Mouse (Mus musculus) brown adipose tissue, adult 24 weeks (tissue): Measurements from ENCODE around the gene Rtp3. TPM values are rescaled to one million over a fixed set of nuclear protein-coding genes. Genes with fewer than 3 reads are reported as not detected.
A peak's percentile ranks its signal among the peaks of the same experiment; 100 is the strongest.

Experiments
- H3K27ac ChIP-seq: fragments of 200-500 bp; replicated peaks from 2 replicates; pipeline ENCODE4 v1.5.1; 2012; ENCODE audit warnings: low read depth, mild to moderate bottlenecking, low read length
- H3K4me1 ChIP-seq: fragments of 200-500 bp; 2 replicates; pipeline ENCODE4 v1.6.1; 2012; ENCODE audit warnings: low read length, mixed read lengths; ENCODE audit not compliant: control insufficient read depth, insufficient read depth, insufficient read length
- H3K4me3 ChIP-seq: fragments of 200-500 bp; 2 replicates; pipeline ENCODE4 v1.5.1; 2012; ENCODE audit warnings: low read depth, mild to moderate bottlenecking, low read length, moderate library complexity; ENCODE audit not compliant: insufficient read depth
- polyA plus RNA-seq: library from polyadenylated mRNA; stranded (reverse); fragments of >200 nt; gene quantifications from 2 replicates; pipeline ENCODE4 v1.2.4, GENCODE M21; 2012; ENCODE audit not compliant: missing spikeins, insufficient read depth, insufficient read length

Rtp3 gene
- polyA plus RNA-seq, 1 experiment = 2.2 TPM

DNA sequence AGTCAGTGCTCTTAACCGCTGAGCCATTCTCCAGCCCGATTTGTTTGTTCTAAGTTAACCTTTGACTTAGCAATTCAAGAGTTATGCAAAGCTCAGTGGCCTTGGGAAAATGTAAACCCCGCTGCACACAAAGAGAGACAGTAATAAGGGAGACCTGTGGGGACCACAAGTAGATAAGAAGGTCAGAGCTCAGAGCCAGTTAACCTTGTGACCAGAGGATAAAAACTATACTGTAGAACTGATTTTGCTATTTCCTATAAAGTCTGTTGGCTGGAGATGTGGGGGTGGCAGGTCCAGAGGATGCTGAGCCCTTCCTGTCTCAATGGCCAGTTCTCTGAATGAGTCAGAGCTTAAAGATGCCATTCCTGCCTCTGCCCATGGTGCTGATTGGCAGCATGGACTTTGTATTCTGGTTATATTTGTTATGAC lies 2.9 kb upstream of the Rtp3 start:
- no peak overlapping the region for H3K4me3 ChIP-seq
- H3K4me1 ChIP-seq = peaks cover 13% of the 10 kb centered on the region
- 0 out of 2 replicates have a peak overlapping the region, but pooled peaks have one; percentile 32 for H3K27ac ChIP-seq

DNA sequence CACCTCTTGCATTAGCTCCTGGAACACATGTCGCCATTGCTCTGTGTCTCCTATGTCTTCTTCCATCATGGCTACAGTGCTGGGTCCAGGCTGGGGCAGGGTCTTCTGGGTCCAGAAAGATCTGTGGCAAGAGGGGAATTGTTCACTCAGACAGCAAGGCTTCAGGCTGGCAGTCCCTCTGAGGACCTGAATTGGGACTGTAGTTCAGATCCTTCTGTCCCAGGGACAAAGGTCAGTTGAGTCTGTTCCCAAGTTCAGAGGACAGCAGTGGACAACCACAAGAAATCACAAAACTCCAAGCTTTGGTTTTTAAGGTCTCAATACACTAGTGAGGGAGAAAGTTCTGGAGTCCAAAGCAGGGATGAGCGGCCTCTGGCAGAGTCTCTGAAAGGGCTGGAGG lies 840 bp downstream of the Rtp3 start:
- peak overlapping the region; percentile 84 for H3K4me3 ChIP-seq
- H3K4me1 ChIP-seq = peaks cover 14% of the 10 kb centered on the region
- peak overlapping the region; percentile 97 for H3K27ac ChIP-seq

DNA sequence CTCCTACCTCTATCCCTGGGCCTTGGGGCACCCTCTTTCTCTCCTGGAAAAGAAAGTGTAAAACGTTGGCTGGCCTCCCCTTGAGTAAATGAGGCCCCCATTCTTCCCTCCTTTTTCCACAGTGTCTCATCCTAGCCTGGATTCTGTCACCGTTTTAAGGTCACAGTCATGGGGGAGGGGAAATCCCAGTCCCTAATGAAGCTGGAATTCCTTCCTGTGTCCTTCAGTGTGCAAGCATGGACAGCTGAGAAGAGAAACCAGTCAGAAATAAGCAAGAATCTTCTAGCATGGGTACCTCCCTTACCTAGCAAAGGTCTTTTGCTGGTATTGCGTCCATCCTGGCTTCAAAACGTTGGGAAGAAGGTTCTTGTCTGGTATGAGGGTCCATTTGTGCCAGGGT lies 1.2 kb downstream of the Rtp3 start:
- Histone ChIP-seq H3K27ac (peak overlapping the region; percentile 97), H3K4me1 (peaks cover 12% of the 10 kb centered on the region), H3K4me3 (peak overlapping the region; percentile 84)

DNA sequence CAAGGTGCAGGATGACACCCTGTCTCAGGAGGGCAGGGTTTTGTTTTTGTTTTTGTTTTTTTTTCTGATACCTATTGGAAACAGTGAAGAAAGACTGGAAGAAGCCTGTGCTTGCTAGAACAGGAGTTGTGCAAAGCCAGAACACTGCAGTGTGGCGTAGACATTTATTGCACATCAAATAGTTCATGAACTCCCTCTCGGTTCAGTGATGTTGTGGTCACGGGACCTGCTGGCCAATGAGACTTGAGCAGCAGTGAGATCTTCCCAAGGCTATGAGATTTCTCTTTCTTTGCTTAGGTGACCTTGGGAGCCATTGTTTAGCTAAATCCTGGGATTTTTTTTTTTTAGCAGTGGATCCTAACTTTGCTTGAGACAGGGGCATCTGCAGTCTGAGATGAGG lies 2.3 kb downstream of the Rtp3 start:
- Histone ChIP-seq H3K27ac (no peak overlapping the region), H3K4me1 (peaks cover 10% of the 10 kb centered on the region), H3K4me3 (peak overlapping the region; percentile 29)

DNA sequence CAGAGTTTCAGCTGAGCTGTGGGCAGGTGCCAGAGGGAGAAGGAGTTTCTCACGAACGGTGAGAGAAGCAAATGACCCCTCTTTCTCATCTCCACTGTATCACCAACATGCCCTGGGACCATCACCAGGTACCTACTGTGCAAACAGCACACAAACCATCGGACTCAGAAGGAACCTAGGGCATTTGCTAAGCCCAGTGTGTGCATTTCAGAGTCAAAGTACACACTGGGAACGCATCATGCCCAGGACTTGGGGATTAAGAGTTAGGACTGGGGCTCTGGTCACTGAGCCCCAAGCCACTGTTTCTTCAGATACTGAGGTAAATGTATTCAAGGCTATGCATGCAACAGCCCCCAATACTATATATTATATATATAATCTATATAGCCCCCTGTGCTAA lies 3.1 kb downstream of the Rtp3 start:
- peaks cover 10% of the 10 kb centered on the region for H3K4me1 ChIP-seq

DNA sequence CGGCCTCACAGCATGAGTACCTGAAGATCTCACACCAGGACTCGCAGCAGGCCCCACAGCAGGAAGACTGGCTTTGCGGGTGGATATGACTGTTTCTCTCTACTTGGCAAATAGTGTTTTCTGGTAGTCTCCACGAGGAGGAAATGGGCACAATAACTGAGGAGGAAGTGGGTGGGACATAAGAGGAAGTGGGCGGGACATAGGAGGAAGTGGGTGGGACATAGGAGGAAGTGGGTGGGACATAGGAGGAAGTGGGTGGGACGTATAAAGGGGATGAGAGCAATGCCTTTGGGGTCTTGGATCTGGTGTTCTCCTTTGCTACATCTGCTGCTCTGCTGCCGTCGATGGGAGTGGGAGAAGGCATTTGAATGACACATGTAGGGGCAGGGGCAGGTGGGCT lies 4.4 kb downstream of the Rtp3 start:
- H3K4me1 ChIP-seq = peaks cover 6% of the 10 kb centered on the region
- no peak overlapping the region for H3K27ac ChIP-seq
- H3K4me3 ChIP-seq = no peak overlapping the region

More for the DNA sequence above, 3.1 kb downstream of the Rtp3 start:
- Histone ChIP-seq H3K27ac (no peak overlapping the region), H3K4me3 (no peak overlapping the region)

DNA sequence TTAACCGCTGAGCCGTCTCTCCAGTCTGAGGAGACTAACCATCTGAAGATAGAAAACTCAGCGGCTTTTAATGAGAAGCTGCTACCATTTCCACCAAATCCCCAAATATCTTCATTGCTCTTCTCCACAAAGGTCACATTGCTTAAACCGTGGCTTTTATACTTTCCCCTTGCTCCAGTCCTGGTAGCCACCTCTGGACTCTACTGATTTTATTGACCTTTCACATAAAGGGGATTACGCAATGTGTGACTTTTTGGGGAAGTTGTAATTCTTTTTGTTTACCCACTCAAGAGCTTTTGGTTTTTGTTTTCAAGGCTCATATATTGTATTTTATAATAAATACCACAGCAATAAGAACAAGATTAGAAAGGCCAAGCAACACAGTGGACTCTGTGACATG lies 4.8 kb downstream of the Rtp3 start:
- H3K4me1 ChIP-seq = peaks cover 3% of the 10 kb centered on the region; the same call in 1 of the 2 replicates
- no peak overlapping the region for H3K4me3 ChIP-seq
- no peak overlapping the region for H3K27ac ChIP-seq

DNA sequence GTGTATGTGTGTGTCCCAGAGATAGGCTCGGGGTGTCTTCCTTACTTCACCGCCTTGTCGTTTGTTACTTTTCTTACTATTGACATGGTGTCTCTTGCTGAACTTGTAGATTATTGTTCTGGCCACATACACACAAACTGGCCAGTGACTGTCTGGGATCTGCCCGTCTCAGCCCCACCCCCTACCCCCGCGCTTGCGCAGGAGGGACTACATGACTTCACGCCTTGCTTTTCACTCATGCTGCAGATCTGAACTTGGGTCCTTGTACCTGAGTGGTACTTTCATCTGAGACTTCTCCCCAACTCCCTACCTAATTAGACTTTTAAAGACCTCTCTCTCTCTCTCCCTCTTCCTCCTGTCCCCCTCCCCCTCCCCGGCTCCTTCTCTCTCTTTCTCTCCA lies 6.3 kb downstream of the Rtp3 start:
- Histone ChIP-seq H3K4me1 (peaks cover 3% of the 10 kb centered on the region; the same call in 1 of the 2 replicates), H3K27ac (no peak overlapping the region), H3K4me3 (no peak overlapping the region)

DNA sequence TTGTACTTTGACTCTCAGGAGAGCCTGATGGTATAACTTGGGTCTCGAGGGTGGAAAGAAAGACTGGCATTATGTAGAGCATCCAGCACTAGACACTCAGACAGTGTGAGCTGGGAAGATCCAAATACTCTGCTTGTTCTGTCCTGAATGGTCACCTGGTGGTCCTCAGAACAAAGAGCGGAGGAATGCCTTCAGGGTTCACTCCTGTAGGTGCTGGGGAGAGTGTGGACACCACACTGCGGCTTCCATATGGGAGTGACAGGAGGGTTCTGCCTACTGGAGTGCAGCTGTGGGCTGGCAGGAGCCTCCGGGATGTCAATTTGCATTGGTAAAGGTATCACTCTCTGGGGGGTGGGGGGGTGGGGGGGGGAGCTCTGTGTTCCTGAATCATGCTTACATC lies 8.0 kb downstream of the Rtp3 start:
- Histone ChIP-seq H3K4me3 (no peak overlapping the region), H3K4me1 (peaks cover 3% of the 10 kb centered on the region; the same call in 1 of the 2 replicates), H3K27ac (no peak overlapping the region)

DNA sequence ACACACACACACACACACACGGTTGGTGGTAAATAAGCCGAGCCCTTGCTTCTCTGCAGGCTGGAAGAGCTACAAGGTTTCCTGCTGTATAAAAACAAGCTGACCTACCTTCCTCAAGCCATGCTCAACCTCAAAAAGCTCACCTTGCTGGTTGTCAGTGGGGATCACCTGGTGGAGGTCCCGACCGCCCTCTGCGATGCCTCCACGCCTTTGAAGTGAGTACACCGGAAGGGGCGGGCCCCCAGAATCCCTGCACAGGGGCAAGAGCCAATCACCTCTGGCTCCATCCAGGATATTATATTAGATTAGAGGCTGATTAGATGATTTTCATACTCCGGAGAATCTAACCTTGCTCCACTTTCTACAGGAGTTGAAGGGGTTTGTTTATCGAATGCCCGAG lies 11.0 kb downstream of the Rtp3 start:
- Histone ChIP-seq H3K4me3 (no peak overlapping the region), H3K4me1 (no peaks in the 10 kb centered on the region), H3K27ac (no peak overlapping the region)

DNA sequence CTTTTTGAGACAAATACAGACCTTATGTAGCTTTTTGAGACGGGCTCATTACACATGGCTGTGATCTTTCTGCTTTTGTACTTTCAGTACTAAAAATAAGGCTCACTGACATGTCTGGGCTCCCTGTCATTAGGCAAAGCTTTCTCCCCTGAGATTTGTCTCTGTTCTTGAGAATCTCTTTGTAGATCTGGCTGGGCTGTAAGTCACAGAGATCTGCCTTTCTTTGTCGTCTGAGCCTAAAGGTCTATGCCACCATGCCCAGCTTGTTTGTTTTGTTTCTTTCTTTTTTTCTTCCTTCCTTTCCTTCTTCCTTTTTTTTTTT lies 24.5 kb downstream of the Rtp3 start:
- H3K4me3 ChIP-seq = no peak overlapping the region
- H3K4me1 ChIP-seq = peaks cover under 1% of the 10 kb centered on the region; the same call in 1 of the 2 replicates
- no peak overlapping the region for H3K27ac ChIP-seq

DNA sequence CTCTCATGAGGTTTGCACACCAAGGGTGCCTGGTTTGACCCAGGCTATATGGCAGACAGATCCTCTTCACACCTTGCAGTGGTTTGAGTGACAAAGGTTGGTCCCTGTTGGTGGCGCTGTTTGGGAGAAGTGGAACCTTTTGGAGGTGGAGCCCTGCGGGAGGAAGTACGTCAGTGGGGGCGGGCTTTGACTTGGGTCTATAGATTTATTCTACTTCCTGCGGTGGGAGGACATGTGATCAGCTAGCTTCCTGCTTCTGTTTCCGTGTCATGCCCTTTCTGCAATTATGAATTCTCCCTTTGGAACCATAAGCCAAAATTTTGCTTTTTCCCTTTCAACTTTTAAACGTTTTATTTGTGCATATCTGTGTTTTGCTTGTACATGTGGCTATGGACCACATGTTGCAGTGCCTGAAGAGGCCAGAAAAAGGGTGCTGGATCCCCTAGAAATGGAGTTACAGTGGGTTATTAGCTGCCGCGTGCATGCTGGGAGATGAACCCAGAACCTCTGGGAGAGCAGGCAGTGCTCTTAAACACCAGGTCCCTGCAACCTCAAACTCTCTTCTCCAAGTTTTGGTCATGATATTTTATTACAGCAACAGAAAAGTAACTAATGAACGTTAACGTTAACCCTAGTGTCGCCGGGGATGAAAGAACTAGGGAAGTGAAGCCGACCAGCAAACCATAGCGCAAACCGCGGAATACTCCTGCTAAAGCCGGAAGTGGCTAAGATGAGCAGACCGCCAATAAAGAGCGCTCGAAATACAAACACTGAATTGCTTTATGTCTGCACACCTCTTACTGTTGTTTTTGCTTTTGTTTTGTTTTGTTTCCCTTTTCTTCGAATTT lies 25.1 kb downstream of the Rtp3 start:
- Histone ChIP-seq H3K4me3 (no peak overlapping the region), H3K27ac (no peak overlapping the region), H3K4me1 (peaks cover 4% of the 10 kb centered on the region; the same call in 1 of the 2 replicates)

DNA sequence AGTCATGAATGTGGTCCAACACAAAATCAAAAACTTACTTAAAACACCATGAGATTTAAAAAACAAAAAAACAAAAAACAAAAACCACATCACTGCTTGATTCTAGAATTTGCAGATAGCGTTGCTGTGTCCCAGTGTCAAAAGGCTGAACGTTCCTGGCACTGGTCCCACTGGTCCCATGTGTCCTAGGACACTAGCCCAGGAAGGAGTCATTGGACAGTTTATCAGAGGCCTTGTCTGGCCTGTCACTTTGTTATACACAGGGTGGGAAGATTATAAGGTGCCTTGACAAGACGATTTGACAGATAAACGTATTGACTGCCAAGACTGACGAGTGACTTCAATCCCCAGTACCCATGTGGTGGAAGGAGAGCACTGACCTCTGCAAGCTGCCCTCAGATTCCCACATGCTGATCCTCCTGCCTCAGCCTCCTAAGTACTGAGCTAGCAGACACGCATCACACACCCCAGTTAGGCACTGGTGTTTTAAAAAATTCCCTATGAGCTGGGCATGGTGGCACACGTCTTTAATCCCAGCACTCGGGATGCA lies 26.7 kb downstream of the Rtp3 start:
- no peak overlapping the region for H3K4me3 ChIP-seq
- H3K27ac ChIP-seq = no peak overlapping the region
- H3K4me1 ChIP-seq = peaks cover 4% of the 10 kb centered on the region; the same call in 1 of the 2 replicates

DNA sequence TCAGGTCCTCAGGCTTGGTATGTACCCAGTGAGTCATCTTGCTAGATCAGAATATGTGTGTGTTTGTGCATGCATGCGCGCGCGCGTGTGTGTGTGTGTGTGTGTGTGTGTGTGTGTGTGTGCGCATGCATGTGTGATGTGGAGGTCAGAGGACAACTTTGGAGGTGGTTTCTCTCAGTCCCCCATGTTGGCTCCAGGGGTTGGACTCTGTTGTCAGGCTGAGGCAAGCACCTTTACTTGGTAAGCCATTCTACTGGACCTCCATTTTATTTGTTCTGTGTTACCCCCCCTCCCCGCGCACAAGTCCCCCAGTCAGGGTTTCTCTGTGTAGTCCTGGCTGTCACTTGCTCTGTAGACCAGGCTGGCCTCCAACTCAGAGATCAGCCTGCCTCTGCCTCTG lies 29.0 kb downstream of the Rtp3 start:
- Histone ChIP-seq H3K27ac (no peak overlapping the region), H3K4me3 (no peak overlapping the region), H3K4me1 (peaks cover 4% of the 10 kb centered on the region; the same call in 1 of the 2 replicates)

DNA sequence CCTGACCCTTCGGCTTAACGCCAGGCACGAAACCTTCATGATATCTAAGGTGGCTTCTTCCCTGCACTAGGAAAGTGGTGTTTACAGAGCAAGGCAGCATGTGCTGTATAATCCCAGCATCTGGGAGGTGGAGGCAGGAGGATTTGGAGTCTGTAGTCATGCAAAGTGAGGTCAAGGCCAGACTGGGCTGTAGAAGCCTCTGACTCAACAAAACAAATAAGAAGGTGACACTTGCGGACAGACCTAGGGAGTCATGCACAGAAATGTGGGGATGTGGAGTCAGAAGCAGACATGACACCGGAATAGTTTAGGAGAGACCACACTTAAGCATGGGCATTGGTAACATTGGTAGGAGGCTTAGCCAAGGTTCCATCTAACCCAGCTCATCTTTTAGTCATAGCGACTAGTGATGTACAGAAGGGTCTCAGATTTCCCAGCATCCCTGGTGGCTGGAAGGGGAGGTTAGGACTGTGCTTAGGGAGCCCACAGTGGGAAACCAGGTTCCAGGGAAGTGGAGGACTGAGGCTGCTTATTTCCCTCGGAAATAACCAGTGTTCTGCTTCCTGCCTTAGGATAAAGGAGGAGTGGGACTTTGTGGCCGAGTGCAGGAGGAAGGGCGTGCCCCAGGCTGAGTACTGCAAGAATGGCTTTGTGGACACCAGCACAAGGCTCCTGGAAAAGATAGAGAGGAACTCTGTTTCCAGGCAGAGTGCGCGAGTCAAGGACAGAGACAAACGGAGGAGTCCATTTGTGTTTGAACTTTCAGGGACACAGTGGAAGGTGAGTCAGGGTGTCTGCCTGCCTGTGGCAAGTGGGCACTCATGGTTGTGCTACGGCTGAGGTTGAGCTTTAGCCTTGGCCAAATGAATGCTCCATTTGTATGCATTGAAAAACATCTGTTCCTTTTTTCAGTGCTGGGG lies 29.9 kb downstream of the Rtp3 start:
- H3K4me1 ChIP-seq = peaks cover 4% of the 10 kb centered on the region; the same call in 1 of the 2 replicates
- H3K4me3 ChIP-seq = no peak overlapping the region
- no peak overlapping the region for H3K27ac ChIP-seq
